Mouse (Mus musculus): ENCODE measurements around the gene Zdhhc3. TPM values are rescaled to one million over a fixed set of nuclear protein-coding genes. Genes with fewer than 3 reads are reported as not detected.

The Zdhhc3 gene
- total RNA-seq (2021): 10 to 100 TPM; 70.4 to 73.6 TPM
- long read RNA-seq, experiment 1, full-length matches to known transcripts: 47 of 71 reads
- long read RNA-seq, experiment 1, partial matches to known transcripts: 2 of 71 reads
- long read RNA-seq, experiment 1, other reads (novel, unspliced or antisense): 22 of 71 reads
- long read RNA-seq, experiment 2, full-length matches to known transcripts: 47 of 68 reads
- long read RNA-seq, experiment 2, partial matches to known transcripts: 3 of 68 reads
- long read RNA-seq, experiment 2, other reads (novel, unspliced or antisense): 18 of 68 reads

- intact Hi-C loops (cut with DNase I): no loop called here
- peak; percentile 86 to 89 for DNase-seq (ENCODE audit: low spot score in 2 of 2)
Measured at GRCm38 (mm10) chr9:123112805-123113521, at the start of gene Zdhhc3, which contains the start of gene Exosc7. Gene Zdhhc3 (minus strand): TSS chr9:123113205. Gene Exosc7 (plus strand): TSS chr9:123113215.

GRCm38 (mm10) chr9:123161792-123162191 is 48.8 kb upstream of the Zdhhc3 start:
- intact Hi-C loops (cut with DNase I): no loop called here
- DNase-seq (ENCODE audit: low spot score in 2 of 2): no peak

GRCm38 (mm10) chr9:123159330-123159729 is 46.3 kb upstream of the Zdhhc3 start:
- DNase-seq (ENCODE audit: low spot score in 2 of 2): peak; percentile 84 to 87
- intact Hi-C loops (cut with DNase I): loop anchor here (2.0 to 5.0 kb wide), 3 partner anchors 93 to 363 kb away; no protein-coding TSS in a partner anchor

GRCm38 (mm10) chr9:123158125-123158836 is 45.3 kb upstream of the Zdhhc3 start:
- intact Hi-C loops (cut with DNase I): loop anchor here (2.0 to 5.0 kb wide), 3 partner anchors 95 to 364 kb away; no protein-coding TSS in a partner anchor
- DNase-seq (ENCODE audit: low spot score in 2 of 2): peak; percentile 42 to 64

- intact Hi-C loops (cut with DNase I): loop anchor here (2.0 to 5.0 kb wide), 3 partner anchors 95 to 365 kb away; no protein-coding TSS in a partner anchor
- no peak for DNase-seq (ENCODE audit: low spot score in 2 of 2)
Measured at GRCm38 (mm10) chr9:123157699-123158098, 44.7 kb upstream of the Zdhhc3 start.

- intact Hi-C loops (cut with DNase I): loop anchor here (5.0 kb wide), 2 partner anchors 285 to 365 kb away; no protein-coding TSS in a partner anchor
Measured at GRCm38 (mm10) chr9:123156910-123157361, 43.9 kb upstream of the Zdhhc3 start.

GRCm38 (mm10) chr9:123153121-123153520 is 40.1 kb upstream of the Zdhhc3 start:
- intact Hi-C loops (cut with DNase I): no loop called here
- DNase-seq (ENCODE audit: low spot score in 2 of 2): no peak

More at GRCm38 (mm10) chr9:123156910-123157361, 43.9 kb upstream of the Zdhhc3 start:
- DNase-seq (ENCODE audit: low spot score in 2 of 2): peak; percentile 20 to 45

- DNase-seq (ENCODE audit: low spot score in 2 of 2): no peak
- intact Hi-C loops (cut with DNase I): no loop called here
Measured at GRCm38 (mm10) chr9:123152026-123152425, 39.0 kb upstream of the Zdhhc3 start.

GRCm38 (mm10) chr9:123151561-123151960 is 38.6 kb upstream of the Zdhhc3 start:
- no peak for DNase-seq (ENCODE audit: low spot score in 2 of 2)
- intact Hi-C loops (cut with DNase I): no loop called here

GRCm38 (mm10) chr9:123150241-123151020 is 37.4 kb upstream of the Zdhhc3 start, which contains the start of gene Clec3b:
Gene Clec3b (plus strand): TSS chr9:123150946.
- intact Hi-C loops (cut with DNase I): no loop called here

GRCm38 (mm10) chr9:123148430-123148829 is 35.4 kb upstream of the Zdhhc3 start:
- no peak for DNase-seq (ENCODE audit: low spot score in 2 of 2)
- intact Hi-C loops (cut with DNase I): no loop called here

More at GRCm38 (mm10) chr9:123150241-123151020, 37.4 kb upstream of the Zdhhc3 start, which contains the start of gene Clec3b:
- DNase-seq (ENCODE audit: low spot score in 2 of 2): peak in 1 of 2 experiments; percentile 18

- DNase-seq (ENCODE audit: low spot score in 2 of 2): no peak
- intact Hi-C loops (cut with DNase I): no loop called here
Measured at GRCm38 (mm10) chr9:123139887-123140614, 27.0 kb upstream of the Zdhhc3 start.

- intact Hi-C loops (cut with DNase I): no loop called here
- no peak for DNase-seq (ENCODE audit: low spot score in 2 of 2)
Measured at GRCm38 (mm10) chr9:123138891-123139474, 26.0 kb upstream of the Zdhhc3 start.

GRCm38 (mm10) chr9:123136953-123137682 is 24.1 kb upstream of the Zdhhc3 start:
- DNase-seq (ENCODE audit: low spot score in 2 of 2): no peak

GRCm38 (mm10) chr9:123132994-123133393 is 20.0 kb upstream of the Zdhhc3 start:
- intact Hi-C loops (cut with DNase I): no loop called here
- no peak for DNase-seq (ENCODE audit: low spot score in 2 of 2)

More at GRCm38 (mm10) chr9:123136953-123137682, 24.1 kb upstream of the Zdhhc3 start:
- intact Hi-C loops (cut with DNase I): no loop called here

- no peak for DNase-seq (ENCODE audit: low spot score in 2 of 2)
- intact Hi-C loops (cut with DNase I): no loop called here
Measured at GRCm38 (mm10) chr9:123127663-123128062, 14.7 kb upstream of the Zdhhc3 start.

GRCm38 (mm10) chr9:123124413-123124981 is 11.5 kb upstream of the Zdhhc3 start:
- intact Hi-C loops (cut with DNase I): no loop called here
- DNase-seq (ENCODE audit: low spot score in 2 of 2): no peak

All from left cerebral cortex, postnatal 14 days (tissue).